Mouse (Mus musculus): ENCODE data around the gene 1110059E24Rik. TPM values are rescaled to one million over a fixed set of nuclear protein-coding genes. Genes with fewer than 3 reads are reported as not detected.
A peak's percentile ranks its signal among the peaks of the same experiment; 100 is the strongest.
"Not testable (repeated sequence)": the region's sequence is repeated elsewhere in the genome, so short reads cannot be mapped to it uniquely, and the experiment has no call there.

Gene 1110059E24Rik
- polyA plus RNA-seq, 1 experiment from 2014 or later = 79.6 TPM

GRCm38 (mm10) chr19:21611297-21611696 is 41.5 kb downstream of the 1110059E24Rik start:
- Histone ChIP-seq H3K36me3 (ENCODE audit: control insufficient read depth, insufficient read depth, low read length) (no peaks in the 10 kb centered on the region), H3K9ac (ENCODE audit: low read length) (no peak overlapping the region), H3K4me1 (ENCODE audit: control insufficient read depth, insufficient read depth, low read length) (peaks cover 9% of the 10 kb centered on the region), H3K4me2 (no peak overlapping the region), H3K4me3 (ENCODE audit: low read depth, low read length) (no peak overlapping the region), H3K27ac (ENCODE audit: low read depth, low read length) (no peak overlapping the region), H3K9me3 (ENCODE audit: control insufficient read depth, low read length) (no peaks in the 10 kb centered on the region), H3K27me3 (ENCODE audit: control insufficient read depth, insufficient read depth, low read length) (no peaks in the 10 kb centered on the region)
- ATAC-seq (ENCODE audit: low FRiP score) = peak; percentile 54; the same call in 1 of the 2 replicates
- DNase-seq (ENCODE audit: low spot score, missing footprints) = peak; percentile 85
- WGBS = 13% methylated on average over 6 of the region's 6 CpGs

- 79% methylated on average over 6 of the region's 6 CpGs for WGBS
Observed at GRCm38 (mm10) chr19:21610240-21610639, 42.5 kb downstream of the 1110059E24Rik start.

GRCm38 (mm10) chr19:21605294-21605693 is 47.5 kb downstream of the 1110059E24Rik start:
- no peaks in the 10 kb centered on the region; the same call in 1 of the 2 replicates for H3K9me3 ChIP-seq (ENCODE audit: control insufficient read depth, low read length)
- no peak overlapping the region for H3K9ac ChIP-seq (ENCODE audit: low read length)
- no peak overlapping the region for H3K27ac ChIP-seq (ENCODE audit: low read depth, low read length)
- H3K4me1 ChIP-seq (ENCODE audit: control insufficient read depth, insufficient read depth, low read length) = peaks cover 7% of the 10 kb centered on the region; the same call in 1 of the 2 replicates
- WGBS = 95% methylated on average over 3 of the region's 3 CpGs
- H3K36me3 ChIP-seq (ENCODE audit: control insufficient read depth, insufficient read depth, low read length) = no peaks in the 10 kb centered on the region
- H3K27me3 ChIP-seq (ENCODE audit: control insufficient read depth, insufficient read depth, low read length) = no peaks in the 10 kb centered on the region
- no peak overlapping the region for H3K4me2 ChIP-seq
- DNase-seq (ENCODE audit: low spot score, missing footprints) (no peak), ATAC-seq (ENCODE audit: low FRiP score) (no peak)
- no peak overlapping the region for H3K4me3 ChIP-seq (ENCODE audit: low read depth, low read length)

More at GRCm38 (mm10) chr19:21610240-21610639, 42.5 kb downstream of the 1110059E24Rik start:
- no peak for ATAC-seq (ENCODE audit: low FRiP score)
- Histone ChIP-seq H3K36me3 (ENCODE audit: control insufficient read depth, insufficient read depth, low read length) (no peaks in the 10 kb centered on the region), H3K27ac (ENCODE audit: low read depth, low read length) (no peak overlapping the region), H3K4me2 (no peak overlapping the region), H3K27me3 (ENCODE audit: control insufficient read depth, insufficient read depth, low read length) (no peaks in the 10 kb centered on the region), H3K9ac (ENCODE audit: low read length) (no peak overlapping the region), H3K9me3 (ENCODE audit: control insufficient read depth, low read length) (no peaks in the 10 kb centered on the region), H3K4me1 (ENCODE audit: control insufficient read depth, insufficient read depth, low read length) (peaks cover 9% of the 10 kb centered on the region), H3K4me3 (ENCODE audit: low read depth, low read length) (no peak overlapping the region)
- no peak for DNase-seq (ENCODE audit: low spot score, missing footprints)

GRCm38 (mm10) chr19:21603836-21604235 is 48.9 kb downstream of the 1110059E24Rik start:
- H3K4me1 ChIP-seq (ENCODE audit: control insufficient read depth, insufficient read depth, low read length) = peaks cover 7% of the 10 kb centered on the region; the same call in 1 of the 2 replicates
- H3K27me3 ChIP-seq (ENCODE audit: control insufficient read depth, insufficient read depth, low read length) = no peaks in the 10 kb centered on the region
- no peak overlapping the region for H3K9ac ChIP-seq (ENCODE audit: low read length)
- no peaks in the 10 kb centered on the region; the same call in 1 of the 2 replicates for H3K9me3 ChIP-seq (ENCODE audit: control insufficient read depth, low read length)
- no peak overlapping the region for H3K4me3 ChIP-seq (ENCODE audit: low read depth, low read length)
- H3K36me3 ChIP-seq (ENCODE audit: control insufficient read depth, insufficient read depth, low read length) = no peaks in the 10 kb centered on the region
- H3K4me2 ChIP-seq = no peak overlapping the region
- H3K27ac ChIP-seq (ENCODE audit: low read depth, low read length) = no peak overlapping the region
- no peak for DNase-seq (ENCODE audit: low spot score, missing footprints)
- 79% methylated on average over 3 of the region's 3 CpGs for WGBS
- no peak for ATAC-seq (ENCODE audit: low FRiP score)

- H3K4me1 ChIP-seq (ENCODE audit: control insufficient read depth, insufficient read depth, low read length) = peaks cover 7% of the 10 kb centered on the region; the same call in 1 of the 2 replicates
- H3K9ac ChIP-seq (ENCODE audit: low read length) = no peak overlapping the region
- no peak overlapping the region for H3K4me2 ChIP-seq
- H3K27me3 ChIP-seq (ENCODE audit: control insufficient read depth, insufficient read depth, low read length) = no peaks in the 10 kb centered on the region
- ATAC-seq (ENCODE audit: low FRiP score) (peak; percentile 67), DNase-seq (ENCODE audit: low spot score, missing footprints) (peak; percentile 84)
- no peak overlapping the region for H3K27ac ChIP-seq (ENCODE audit: low read depth, low read length)
- no peaks in the 10 kb centered on the region for H3K36me3 ChIP-seq (ENCODE audit: control insufficient read depth, insufficient read depth, low read length)
- 30% methylated on average over 3 of the region's 3 CpGs for WGBS
- H3K4me3 ChIP-seq (ENCODE audit: low read depth, low read length) = no peak overlapping the region
- H3K9me3 ChIP-seq (ENCODE audit: control insufficient read depth, low read length) = no peaks in the 10 kb centered on the region; the same call in 1 of the 2 replicates
Observed at GRCm38 (mm10) chr19:21601541-21602101, 51.2 kb downstream of the 1110059E24Rik start.

GRCm38 (mm10) chr19:21598659-21599352 is 54.0 kb downstream of the 1110059E24Rik start:
- Histone ChIP-seq H3K36me3 (ENCODE audit: control insufficient read depth, insufficient read depth, low read length) (peaks cover 2% of the 10 kb centered on the region; the same call in 1 of the 2 replicates), H3K27ac (ENCODE audit: low read depth, low read length) (no peak overlapping the region), H3K4me1 (ENCODE audit: control insufficient read depth, insufficient read depth, low read length) (peaks cover 7% of the 10 kb centered on the region; the same call in 1 of the 2 replicates), H3K27me3 (ENCODE audit: control insufficient read depth, insufficient read depth, low read length) (no peaks in the 10 kb centered on the region), H3K4me2 (no peak overlapping the region), H3K9me3 (ENCODE audit: control insufficient read depth, low read length) (no peaks in the 10 kb centered on the region), H3K9ac (ENCODE audit: low read length) (no peak overlapping the region), H3K4me3 (ENCODE audit: low read depth, low read length) (no peak overlapping the region)
- no peak for DNase-seq (ENCODE audit: low spot score, missing footprints)
- 82% methylated on average over 8 of the region's 8 CpGs for WGBS
- ATAC-seq (ENCODE audit: low FRiP score) = no peak

GRCm38 (mm10) chr19:21594676-21595075 is 58.1 kb downstream of the 1110059E24Rik start:
- H3K4me1 ChIP-seq (ENCODE audit: control insufficient read depth, insufficient read depth, low read length) = no peaks in the 10 kb centered on the region
- peaks cover 2% of the 10 kb centered on the region; the same call in 1 of the 2 replicates for H3K36me3 ChIP-seq (ENCODE audit: control insufficient read depth, insufficient read depth, low read length)
- DNase-seq (ENCODE audit: low spot score, missing footprints) = peak; percentile 49
- H3K27me3 ChIP-seq (ENCODE audit: control insufficient read depth, insufficient read depth, low read length) = no peaks in the 10 kb centered on the region
- no peak for ATAC-seq (ENCODE audit: low FRiP score)
- H3K27ac ChIP-seq (ENCODE audit: low read depth, low read length) = no peak overlapping the region
- no peak overlapping the region for H3K4me2 ChIP-seq
- no peak overlapping the region for H3K4me3 ChIP-seq (ENCODE audit: low read depth, low read length)
- 91% methylated on average over 1 of the region's 1 CpGs for WGBS
- no peaks in the 10 kb centered on the region for H3K9me3 ChIP-seq (ENCODE audit: control insufficient read depth, low read length)
- H3K9ac ChIP-seq (ENCODE audit: low read length) = no peak overlapping the region

GRCm38 (mm10) chr19:21592216-21592615 is 60.6 kb downstream of the 1110059E24Rik start:
- 87% methylated on average over 5 of the region's 5 CpGs for WGBS
- H3K4me2 ChIP-seq; H3K9ac ChIP-seq (ENCODE audit: low read length); DNase-seq (ENCODE audit: low spot score, missing footprints); H3K27ac ChIP-seq (ENCODE audit: low read depth, low read length); H3K27me3 ChIP-seq (ENCODE audit: control insufficient read depth, insufficient read depth, low read length); H3K9me3 ChIP-seq (ENCODE audit: control insufficient read depth, low read length); ATAC-seq (ENCODE audit: low FRiP score); H3K4me1 ChIP-seq (ENCODE audit: control insufficient read depth, insufficient read depth, low read length); H3K36me3 ChIP-seq (ENCODE audit: control insufficient read depth, insufficient read depth, low read length); H3K4me3 ChIP-seq (ENCODE audit: low read depth, low read length): not testable (repeated sequence)

GRCm38 (mm10) chr19:21589888-21590287 is 62.9 kb downstream of the 1110059E24Rik start:
- 86% methylated on average over 1 of the region's 1 CpGs for WGBS
- Histone ChIP-seq H3K27me3 (ENCODE audit: control insufficient read depth, insufficient read depth, low read length) (no peaks in the 10 kb centered on the region), H3K4me3 (ENCODE audit: low read depth, low read length) (no peak overlapping the region), H3K27ac (ENCODE audit: low read depth, low read length) (no peak overlapping the region), H3K9me3 (ENCODE audit: control insufficient read depth, low read length) (no peaks in the 10 kb centered on the region), H3K9ac (ENCODE audit: low read length) (no peak overlapping the region), H3K36me3 (ENCODE audit: control insufficient read depth, insufficient read depth, low read length) (no peaks in the 10 kb centered on the region), H3K4me2 (no peak overlapping the region), H3K4me1 (ENCODE audit: control insufficient read depth, insufficient read depth, low read length) (no peaks in the 10 kb centered on the region)
- ATAC-seq (ENCODE audit: low FRiP score) (no peak), DNase-seq (ENCODE audit: low spot score, missing footprints) (no peak)

Data from midbrain, embryonic 11.5 days (tissue).